Mouse (Mus musculus) CD4-positive, CD25-positive, alpha-beta regulatory T cell, adult 2 months (primary cell): ENCODE measurements at regions not wholly inside any gene's neighbourhood (a gene's known extent, or its start where the extent isn't known, plus 50 kb on each side); places are given as distances from the start of the nearest gene placed in this dataset.

ENCODE experiments used
- DNase-seq: peaks from one replicate; pipeline ENCODE4 v3.0.0-alpha.2; 2012; ENCODE audit warnings: low read depth, low spot score

GRCm38 (mm10) chr8:103425967-103426366, 640.5 kb upstream of the Cdh11 start:
- DNase-seq = no peak

DNA sequence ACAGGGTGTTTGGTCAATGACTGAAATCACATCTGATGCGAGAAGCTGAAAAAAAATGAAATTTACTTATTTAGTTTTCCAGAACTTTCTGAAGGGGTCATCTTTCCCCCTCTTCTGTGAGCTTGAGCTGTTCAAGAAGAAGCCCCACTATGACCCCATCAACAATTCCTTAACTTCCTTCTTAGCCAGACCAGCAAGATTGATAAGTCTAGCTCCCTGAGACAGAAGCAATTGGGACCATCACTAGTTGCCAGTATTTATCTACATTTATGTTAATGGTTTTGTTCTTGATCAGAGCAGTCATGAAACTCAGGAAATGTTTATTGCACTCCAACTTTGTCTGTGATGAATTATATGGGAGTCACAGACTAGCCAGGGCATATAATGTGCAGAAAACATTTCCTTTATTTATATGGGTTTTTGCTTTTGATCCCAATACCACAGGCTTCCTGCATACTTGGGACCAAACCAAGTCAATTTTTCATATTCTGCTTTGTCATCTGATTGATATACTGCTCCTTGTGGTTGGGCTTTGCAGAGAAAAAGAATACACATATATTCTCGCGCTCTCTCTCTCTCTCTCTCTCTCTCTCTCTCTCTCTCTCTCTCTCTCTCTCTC, 645.5 kb upstream of the Cdh11 start:
- no peak for DNase-seq

DNA sequence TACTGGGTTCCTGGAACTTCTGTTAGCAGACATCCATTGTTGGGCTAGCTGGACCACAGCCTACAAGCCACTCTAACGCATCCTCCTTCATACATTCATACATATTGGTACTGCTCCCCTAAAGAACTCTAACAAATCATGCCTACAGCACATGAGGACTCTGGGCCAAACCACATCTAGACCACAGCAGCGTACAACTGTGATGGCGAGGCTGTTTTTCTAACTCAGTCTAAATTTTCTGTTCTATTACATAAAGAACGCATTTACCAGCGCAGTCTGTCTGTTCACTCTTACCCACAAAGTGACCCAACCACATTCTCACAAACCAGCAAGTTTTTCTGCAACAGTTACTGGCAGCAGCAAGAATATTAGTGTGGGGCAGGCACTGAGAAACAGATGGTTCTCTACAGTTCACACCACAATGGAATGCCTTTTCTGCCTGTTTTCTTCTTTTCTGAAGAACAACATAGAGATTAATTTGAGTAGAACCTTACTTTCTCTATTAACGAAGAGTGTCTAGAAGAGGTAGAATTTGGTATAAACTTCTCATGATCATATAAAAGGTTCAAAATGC, 648.2 kb upstream of the Cdh11 start:
- DNase-seq = no peak

GRCm38 (mm10) chr8:103438995-103439717, 653.7 kb upstream of the Cdh11 start:
- DNase-seq = no peak

GRCm38 (mm10) chr8:103441163-103441562, 655.7 kb upstream of the Cdh11 start:
- no peak for DNase-seq

DNA sequence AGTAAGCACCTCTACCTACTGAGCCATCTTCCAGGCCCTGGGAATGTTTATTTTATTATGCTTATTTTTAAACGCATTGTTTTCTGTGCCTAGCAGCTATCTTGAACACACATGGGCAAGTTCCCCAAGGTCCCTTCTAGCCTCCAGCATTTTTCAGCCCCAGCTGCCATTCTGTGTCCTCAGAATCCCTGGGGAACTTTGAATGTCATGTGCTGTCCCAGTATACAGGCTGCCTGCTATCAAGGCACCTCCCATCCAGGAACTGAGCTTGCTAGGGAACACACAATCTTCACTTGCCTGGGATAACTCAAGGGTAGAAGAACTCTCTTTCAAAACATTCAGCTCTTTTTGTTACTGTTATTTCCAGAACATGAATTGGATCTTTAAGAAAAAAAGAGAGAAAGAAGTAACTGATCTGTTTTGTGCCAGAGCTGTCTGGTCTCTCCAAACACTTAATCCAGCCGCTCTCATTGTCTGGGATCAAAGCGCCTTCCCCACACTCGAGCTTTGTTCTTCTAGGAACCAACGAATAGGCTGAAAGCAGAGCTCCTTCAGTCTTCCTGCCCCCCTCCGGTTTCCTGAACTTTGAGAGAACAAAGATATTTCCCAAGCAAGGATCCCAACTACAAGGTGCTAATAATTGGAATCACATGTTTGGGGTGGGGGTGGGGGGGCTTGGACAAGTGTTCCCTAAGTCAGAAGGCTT, 657.1 kb upstream of the Cdh11 start:
- DNase-seq = no peak

DNA sequence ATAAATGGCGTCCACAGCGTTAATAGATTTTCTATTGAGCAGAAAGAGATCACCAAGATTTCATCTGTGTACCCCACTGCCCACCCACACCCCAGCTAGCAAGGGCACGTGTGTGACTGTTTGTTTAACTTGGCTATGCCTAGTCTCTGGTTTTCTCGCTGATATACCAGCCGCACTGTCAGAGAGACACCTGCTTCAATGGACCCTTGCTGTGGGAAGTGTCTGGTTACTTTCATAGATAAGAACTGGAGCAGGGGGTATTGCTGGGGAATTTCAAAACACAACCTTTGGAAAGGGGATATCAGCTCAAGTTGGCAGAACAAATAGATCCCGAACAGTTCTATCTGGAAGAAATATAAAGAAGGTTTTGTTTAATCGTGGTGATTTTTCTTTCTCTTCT, 656.8 kb upstream of the Cdh5 start:
- DNase-seq = no peak

DNA sequence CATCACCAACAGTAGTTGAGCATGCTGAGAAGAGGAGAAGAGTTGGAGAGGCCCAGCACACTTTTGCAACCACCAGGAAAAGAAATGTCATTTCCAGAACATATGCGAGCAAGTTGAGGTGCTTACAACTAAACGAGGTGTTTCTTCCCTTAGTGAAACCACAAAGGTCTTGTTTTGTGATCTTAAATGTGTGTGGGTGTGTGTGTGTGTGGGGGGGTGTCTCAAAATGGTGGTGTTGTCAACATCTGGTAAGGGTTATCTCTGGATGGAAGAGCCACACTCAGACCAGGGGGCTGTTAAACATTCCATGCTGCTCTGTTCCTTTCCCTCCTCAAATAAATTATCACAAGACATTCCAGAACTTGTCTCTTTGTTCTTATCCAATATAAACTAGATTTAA, 656.0 kb upstream of the Cdh5 start:
- no peak for DNase-seq

GRCm38 (mm10) chr8:103447916-103448315, 653.5 kb upstream of the Cdh5 start:
- no peak for DNase-seq

GRCm38 (mm10) chr8:103451381-103452018, 649.9 kb upstream of the Cdh5 start:
- DNase-seq = no peak

- no peak for DNase-seq
These were observed 644.2 kb upstream of the Cdh5 start for GRCm38 (mm10) chr8:103457176-103457575.

- no peak for DNase-seq
These were observed 637.9 kb upstream of the Cdh5 start for GRCm38 (mm10) chr8:103463557-103463956.

DNA sequence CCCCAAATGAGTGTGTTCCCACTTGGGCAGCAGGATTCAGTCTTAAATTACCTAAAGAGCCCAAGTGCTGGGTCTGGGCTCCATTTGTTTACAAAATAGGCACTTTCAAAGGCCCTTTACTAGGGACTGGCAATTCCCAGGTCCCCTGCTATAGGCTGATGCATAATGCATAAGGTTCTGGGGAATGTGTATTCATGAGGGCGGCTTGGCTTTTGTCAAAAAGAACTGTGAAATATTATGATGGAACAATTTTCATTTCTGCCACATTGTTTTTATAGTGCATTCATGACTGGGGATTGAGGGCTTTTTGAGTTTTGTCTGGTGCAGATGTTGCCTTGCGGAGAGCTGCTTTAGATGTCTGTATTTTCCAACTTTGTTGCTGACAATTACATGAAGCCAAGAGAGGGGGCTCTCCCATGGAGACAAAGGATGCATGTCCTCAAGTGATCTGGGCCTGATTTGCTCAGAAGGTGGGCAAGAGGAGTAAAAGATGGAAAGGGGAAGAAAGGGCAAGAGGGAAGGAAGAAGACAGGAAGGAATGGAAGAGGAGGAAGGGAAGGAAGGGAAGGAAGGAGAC, 636.6 kb upstream of the Cdh5 start:
- DNase-seq = no peak

DNA sequence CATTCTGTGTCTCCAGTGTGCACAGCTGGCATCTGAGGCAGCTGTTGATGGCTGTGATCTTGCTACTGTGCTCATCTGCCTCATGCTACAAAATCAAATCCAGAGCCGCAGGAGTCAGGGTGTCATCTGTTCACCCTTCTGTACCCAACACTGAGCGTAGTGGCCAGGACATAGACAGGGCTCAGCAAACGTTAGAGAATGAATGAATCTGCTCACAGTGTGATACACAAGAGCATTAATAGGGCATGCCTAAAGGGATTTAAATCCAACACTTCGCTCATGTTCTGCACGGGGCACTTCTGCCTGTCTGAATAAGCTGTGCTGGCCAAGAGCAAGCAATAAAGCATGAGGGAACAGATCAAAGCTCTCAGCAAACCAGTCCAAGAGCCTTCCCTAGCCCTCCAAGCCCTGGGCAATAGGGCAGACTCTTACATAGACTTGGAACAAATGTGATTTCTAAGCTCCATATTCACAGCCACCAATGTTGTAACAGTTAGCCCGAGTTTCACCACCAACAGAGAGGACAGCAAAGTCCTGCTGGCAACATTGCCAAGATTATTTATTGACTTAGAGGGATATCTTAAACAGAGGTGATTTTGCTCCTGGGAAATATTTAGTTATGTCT, 633.8 kb upstream of the Cdh5 start:
- DNase-seq = no peak

DNA sequence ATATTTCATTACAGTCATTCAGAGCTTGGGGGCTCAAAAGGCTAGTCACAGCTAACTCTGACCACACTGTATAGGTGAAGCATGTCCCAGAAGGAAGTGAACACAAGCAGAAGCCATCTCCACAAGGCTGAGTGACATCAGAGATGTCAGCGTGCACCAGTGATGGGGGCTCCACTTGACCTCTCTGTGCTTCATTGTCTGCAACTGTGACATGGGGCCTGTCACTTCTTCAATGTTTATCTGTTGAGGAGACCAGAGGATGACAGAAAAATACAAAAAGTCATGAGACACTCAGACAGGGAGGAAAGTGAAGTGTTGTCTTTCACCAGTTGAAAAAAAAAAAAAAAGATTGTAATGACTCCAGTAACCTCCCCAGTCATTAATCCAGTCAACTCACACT, 632.4 kb upstream of the Cdh5 start:
- DNase-seq = no peak

DNA sequence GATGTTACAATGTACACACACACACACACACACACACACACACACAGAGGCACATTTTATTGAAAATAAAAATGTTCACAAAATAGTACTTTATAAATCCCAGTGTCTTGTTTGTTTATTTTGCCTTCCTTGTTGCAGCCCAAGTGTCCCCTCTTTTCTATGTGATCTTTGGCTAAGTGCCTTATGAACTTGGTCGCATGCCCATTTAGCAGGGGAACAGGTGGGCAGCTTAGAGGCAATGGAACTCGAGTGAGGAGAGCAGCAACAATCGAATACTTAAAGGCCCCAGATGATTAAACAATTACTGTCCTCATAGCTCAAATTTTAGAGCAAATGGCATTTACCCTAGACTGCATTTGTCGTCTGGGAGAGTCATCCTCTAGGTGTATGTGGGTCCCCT, 631.1 kb upstream of the Cdh5 start:
- no peak for DNase-seq

DNA sequence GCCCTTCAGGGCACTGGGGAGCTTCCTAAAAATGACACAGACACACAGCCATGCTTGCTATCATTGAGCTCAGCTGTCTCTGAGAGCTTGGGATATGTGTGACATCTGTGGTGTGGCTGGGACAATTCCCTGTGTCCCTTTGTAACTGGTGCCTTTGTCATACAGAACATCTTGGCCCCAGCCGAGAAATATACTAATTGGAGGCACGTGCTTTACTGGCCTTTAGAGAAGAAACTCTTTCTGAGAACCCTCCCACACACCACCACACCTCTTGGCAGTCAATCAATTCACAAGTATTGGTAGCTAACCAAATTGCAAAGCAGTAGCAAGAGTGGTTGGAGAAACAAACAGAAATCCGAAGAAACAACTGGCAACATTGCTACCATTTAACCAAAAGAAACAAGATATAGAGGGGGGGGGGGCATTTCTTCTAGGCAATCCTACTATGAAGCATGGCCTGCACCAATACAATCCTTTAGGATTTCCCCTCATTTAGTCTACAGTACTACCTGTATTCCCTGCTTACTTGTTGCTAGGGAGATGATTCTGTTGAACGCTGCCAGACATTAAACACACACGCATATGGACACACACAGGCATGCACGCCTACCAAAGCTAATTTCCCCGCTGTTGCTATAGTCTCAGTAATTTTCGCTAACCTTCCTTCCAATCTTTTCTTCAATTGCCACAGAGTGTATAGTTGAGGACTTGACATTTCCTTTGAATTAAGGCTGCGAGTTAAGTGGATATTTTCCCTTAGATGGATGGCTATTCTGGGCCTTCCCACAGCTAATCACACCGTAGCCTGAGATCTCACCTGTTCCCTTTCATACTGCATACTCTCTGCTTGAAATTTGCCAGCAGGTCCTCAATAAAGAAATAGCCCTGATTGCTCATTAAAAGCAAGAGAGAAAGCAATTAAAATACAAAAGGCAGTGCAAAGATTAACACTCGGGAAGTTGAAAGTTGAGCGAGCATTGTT, 625.3 kb upstream of the Cdh5 start:
- DNase-seq = no peak

GRCm38 (mm10) chr8:103482033-103482720, 619.2 kb upstream of the Cdh5 start:
- no peak for DNase-seq

GRCm38 (mm10) chr8:103485441-103485840, 616.0 kb upstream of the Cdh5 start:
- DNase-seq = no peak
